19 mouse cellular contexts compared by ENCODE assay signal in genomic region chr1:113989676-113990296, GRCm38 (mm10).
"Had no signal": no experiment of that assay in that cellular context is flagged by ENCODE, and none has a peak within 500 bp of the region (broad histone marks: within the 10 kb centered on the region; RNA-seq: fewer than 3 reads in every experiment).

No protein-coding gene starts in this region.

- H3K4me2 ChIP-seq: kidney, embryonic 15.5 days; liver, embryonic 13.5 days; neural tube, embryonic 12.5 days; neural tube, embryonic 15.5 days had no signal

- DNase-seq: kidney, adult 8-10 months; kidney, postnatal 10 days; kidney, postnatal 36 days; layer of hippocampus, postnatal 36 days; liver, embryonic 13.5 days; lung, adult 2 months; lung, postnatal 14 days; lung, postnatal 4 days; right cerebral cortex, adult 18-20 months; right cerebral cortex, postnatal 14 days; right cerebral cortex, postnatal 4 days; thymus, adult 2 months; thymus, postnatal 14 days; thymus, postnatal 4 days had no signal

- H3K9me3 ChIP-seq: kidney, embryonic 15.5 days; liver, embryonic 13.5 days; neural tube, embryonic 12.5 days; neural tube, embryonic 15.5 days had no signal

- H3K27ac ChIP-seq: kidney, embryonic 15.5 days; left cerebral cortex, adult 2 months; liver, embryonic 13.5 days; neural tube, embryonic 12.5 days; neural tube, embryonic 15.5 days; stomach, postnatal 0 days had no signal

- H3K9ac ChIP-seq: kidney, embryonic 15.5 days; liver, embryonic 13.5 days; neural tube, embryonic 12.5 days; neural tube, embryonic 15.5 days had no signal

- H3K27me3 ChIP-seq: kidney, embryonic 15.5 days; liver, embryonic 13.5 days; neural tube, embryonic 12.5 days; neural tube, embryonic 15.5 days had no signal

- H3K4me3 ChIP-seq: kidney, embryonic 15.5 days; left cerebral cortex, adult 2 months; liver, embryonic 13.5 days; neural tube, embryonic 12.5 days; neural tube, embryonic 15.5 days had no signal

- H3K36me3 ChIP-seq: kidney, embryonic 15.5 days; liver, embryonic 13.5 days; neural tube, embryonic 12.5 days; neural tube, embryonic 15.5 days had no signal

- H3K4me1 ChIP-seq: kidney, embryonic 15.5 days; liver, embryonic 13.5 days; neural tube, embryonic 12.5 days; neural tube, embryonic 15.5 days had no signal
